Mouse (Mus musculus) T-cell, adult 2 months (primary cell): ENCODE results near the gene Stk35.

Experiments
- DNase-seq: peaks from one replicate; pipeline ENCODE4 v3.0.0; 2022; ENCODE audit warnings: low spot score

The Stk35 gene

DNA sequence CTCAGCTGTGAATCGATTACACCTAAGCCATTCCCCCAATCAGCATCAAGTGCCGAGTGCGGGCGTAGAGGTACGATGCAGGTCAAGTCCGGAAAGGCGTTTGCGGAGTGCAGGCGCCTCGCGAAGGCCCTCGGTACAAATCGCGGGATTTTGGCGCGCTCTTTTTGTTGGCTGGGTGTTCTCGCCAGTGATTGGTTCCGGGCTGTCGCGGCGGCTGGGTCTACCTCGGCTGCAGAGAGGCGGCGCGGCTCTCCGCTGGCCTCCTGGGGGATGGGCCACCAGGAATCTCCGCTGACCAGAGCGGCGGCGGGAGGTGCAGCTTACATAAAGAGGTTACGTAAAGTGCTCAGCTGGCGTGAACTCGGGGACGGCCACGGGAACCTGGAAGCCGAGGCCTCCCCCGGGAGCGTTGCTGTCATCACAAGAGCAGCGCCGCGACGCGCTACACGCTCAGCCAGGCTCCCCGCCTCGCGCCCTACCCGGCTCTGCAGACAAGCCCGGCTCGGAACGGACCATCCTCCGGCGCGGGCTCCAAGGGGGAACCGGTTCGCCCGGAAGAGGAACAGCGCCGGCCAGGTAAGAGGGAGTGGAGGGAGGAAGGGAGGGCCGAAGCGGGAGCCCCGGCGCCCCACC, at the start of gene Stk35:
Stk35 (plus strand) TSS at position 247 of the 633 bp plus-strand sequence.
- DNase-seq: peak; percentile 57

DNA sequence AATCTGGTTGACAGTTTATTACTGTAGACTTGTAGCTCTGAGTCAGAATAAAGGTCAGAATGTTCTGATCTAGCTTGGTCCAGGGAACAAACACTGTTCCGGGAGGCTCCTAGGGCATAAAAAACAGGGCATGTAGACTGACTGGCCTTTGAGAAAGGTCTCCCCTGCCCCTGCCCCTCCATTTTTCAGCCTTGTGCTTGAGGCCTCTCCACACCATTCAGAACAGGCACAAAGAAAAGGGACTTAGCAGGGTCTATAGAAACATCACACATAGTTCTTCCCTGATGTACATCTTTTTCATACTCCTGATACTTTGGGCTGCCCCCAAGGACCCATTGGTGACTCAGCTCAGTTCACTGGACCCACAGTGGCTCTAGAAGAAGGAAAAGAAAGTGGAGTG, 18.3 kb upstream of the Stk35 start:
- DNase-seq: no peak

DNA sequence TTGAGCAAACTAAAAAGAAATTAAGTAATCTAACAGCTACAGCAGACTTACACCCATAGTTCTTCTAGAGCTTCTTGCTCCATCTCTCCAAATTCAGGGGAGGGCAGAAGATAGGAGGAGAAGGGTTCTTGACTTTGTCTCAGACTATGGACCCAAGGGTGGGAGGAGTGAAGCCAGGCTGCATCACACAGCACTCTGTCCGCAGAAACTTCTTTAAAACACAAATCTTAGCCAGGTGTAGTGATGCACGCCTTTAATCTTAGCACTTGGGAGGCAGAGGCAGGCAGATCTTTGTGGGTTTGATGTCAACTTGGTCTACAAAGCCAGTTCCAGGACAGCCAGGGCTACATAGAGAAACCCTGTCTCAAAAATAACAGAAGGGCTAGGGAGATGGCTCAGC, 3.8 kb upstream of the Stk35 start:
- no peak for DNase-seq

DNA sequence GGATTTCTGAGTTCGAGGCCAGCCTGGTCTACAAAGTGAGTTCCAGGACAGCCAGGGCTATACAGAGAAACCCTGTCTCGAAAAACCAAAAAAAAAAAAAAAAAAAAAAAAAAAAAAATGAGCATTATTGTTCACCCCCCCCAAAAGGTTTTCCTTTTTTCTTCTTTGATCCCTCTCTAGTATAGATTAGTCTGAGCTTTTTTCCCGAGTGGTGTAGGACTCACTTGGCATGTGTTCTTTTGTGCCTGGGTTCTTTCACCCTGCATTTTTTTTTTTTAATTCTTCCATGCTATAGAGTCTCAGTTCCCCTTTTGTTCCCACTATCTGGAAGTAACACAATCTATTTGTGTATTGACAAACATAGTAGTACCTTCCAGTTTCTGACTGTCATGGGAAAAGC, 2.6 kb upstream of the Stk35 start:
- DNase-seq: no peak

DNA sequence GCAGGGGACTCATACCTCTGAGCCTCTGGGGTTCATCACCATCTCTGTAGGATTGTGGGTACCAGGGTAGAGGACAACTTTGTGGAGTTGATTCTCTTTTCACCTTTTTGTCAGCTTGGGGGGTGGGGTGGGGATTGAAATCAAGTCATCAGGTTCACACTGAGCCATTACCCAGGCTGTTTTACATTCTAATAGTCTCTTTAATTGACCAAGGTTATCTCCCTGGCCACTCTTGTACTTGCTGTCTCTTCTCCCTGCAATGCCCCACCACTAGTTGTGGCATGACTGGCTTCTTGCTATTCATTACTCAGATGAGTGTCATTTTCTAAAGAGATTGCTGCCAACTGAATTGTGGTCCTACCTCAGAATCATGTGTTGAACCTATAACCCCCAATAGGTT, 1.9 kb upstream of the Stk35 start:
- DNase-seq: no peak

DNA sequence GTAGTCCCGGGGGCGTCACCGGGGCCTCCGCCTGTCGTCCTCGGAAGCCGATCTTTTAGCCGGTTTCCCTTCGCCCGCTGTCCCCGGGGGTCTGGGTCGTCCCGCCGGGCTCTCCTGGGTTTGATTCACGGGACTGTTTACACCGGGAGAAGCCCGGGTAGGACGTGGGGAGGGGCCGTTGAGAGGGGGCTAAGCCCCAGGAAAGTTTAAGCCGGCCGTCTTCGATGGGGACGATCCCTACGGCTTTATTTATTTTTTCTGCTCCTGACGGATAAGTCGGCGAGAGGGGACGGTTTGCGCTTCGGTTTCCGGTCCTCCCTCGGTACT, 550 bp downstream of the Stk35 start:
- no peak for DNase-seq

DNA sequence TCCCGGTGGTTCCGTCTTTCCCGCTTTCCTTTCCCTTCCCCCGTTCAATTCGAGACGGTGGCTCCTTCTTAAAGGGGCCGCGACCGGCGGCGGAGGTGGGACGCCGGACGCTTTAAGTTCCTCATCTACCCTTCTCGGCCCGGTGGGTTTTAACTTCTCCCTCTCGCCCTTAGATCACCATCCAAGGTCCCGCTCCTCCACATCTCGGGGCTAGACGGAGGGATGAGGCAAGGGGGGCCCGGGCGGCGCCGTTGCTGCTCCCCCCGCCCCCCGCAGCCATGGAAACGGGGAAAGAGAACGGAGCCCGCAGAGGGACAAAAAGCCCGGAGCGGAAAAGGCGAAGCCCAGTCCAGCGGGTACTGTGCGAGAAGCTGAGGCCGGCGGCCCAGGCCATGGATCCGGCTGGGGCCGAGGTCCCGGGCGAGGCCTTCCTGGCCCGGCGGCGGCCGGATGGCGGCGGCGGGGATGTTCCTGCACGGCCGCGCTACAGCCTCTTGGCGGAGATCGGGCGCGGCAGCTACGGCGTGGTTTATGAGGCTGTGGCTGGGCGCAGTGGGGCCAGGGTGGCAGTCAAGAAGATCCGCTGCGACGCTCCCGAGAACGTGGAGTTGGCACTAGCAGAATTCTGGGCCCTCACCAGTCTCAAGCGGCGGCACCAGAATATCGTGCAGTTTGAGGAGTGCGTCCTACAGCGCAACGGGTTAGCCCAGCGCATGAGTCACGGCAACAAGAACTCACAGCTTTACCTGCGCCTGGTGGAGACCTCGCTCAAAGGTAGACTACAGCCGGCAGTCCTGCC, 1.1 kb downstream of the Stk35 start:
- peak; percentile 72 for DNase-seq

DNA sequence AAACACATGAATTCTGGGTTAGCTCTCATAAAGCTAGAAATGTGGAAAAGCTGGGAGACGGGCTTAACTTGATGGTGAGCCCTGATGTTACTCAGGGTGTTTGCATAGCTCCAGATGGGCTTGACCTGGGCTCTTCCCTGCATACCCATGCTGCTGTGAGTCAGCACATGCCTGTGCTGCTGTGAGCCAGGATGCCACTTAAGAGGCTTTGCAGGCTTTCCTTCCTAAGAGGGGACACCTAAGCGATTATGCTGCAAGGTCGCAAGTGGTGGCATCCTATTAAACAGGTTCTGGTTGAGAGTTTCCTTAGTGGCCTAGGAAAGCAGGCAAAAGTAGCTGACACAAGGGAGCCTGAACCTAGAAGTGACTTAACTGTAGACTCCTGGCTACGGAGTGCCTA, 5.2 kb downstream of the Stk35 start:
- DNase-seq: no peak

DNA sequence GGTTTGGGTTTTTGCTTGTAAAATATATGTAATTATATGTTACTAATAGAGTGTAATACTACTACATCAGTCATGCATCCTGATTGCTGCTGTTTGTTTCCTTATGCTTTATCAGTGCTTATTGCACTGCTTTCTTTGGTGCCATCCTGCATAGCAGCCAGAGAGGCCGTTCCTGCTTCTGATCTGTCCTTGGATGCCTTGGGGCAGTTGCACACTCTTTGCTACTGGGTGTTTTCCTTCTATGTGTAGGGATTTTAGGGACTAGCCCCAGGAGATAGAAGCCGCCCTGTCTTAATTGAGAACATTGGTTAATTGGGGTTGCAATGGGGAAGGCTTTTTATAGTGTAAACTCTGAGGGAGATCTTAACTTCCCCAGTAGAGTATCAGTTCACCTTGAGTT, 6.2 kb downstream of the Stk35 start:
- no peak for DNase-seq

DNA sequence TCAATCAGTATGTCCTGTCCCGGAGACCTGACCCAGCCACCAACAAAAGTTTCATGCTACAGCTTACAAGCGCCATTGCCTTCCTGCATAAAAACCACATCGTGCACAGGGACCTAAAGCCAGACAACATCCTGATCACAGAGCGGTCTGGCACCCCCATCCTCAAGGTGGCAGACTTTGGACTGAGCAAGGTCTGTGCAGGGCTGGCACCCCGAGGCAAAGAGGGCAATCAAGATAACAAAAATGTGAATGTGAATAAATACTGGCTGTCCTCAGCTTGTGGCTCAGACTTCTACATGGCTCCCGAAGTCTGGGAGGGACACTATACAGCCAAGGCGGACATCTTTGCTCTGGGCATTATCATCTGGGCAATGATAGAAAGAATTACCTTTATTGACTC, 10.2 kb downstream of the Stk35 start:
- no peak for DNase-seq

DNA sequence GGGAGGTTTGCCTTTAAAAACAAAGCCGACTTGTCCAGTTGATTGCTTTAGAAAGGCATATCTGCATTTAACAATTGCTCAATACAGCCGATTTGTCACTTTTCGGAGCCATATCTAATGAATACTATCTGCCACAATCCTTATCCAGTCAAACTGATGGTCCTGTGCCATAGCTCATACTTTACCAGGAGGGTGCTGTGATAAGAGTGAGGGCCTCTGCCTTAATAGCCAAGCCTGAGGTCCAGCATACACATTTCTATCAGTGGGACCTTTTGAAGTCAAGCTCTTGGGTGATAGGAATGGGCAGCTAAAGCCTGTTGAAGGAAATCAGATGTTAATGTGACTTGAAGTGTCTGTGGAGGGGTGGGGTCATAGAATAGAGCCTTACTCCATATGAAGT, 13.7 kb downstream of the Stk35 start:
- no peak for DNase-seq

DNA sequence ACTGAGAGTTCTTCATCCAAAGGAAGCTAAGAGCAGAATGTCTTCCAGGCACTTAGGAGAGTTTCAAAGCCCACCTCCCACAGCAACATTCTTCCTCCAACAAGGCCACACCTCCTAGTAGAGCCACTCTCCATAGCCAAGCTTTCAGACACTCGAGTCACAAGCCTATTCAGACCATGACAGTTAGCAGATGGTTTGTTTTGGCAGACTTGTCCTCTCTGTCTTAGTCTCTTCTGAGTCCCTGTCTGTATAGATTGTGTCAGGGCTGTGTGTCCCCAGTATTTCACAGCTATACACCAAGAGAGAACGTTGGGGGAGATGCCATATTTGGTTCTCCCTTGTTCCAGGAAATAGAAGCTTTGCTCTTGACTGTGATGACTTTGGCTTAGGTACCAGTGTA, 14.8 kb downstream of the Stk35 start:
- no peak for DNase-seq

DNA sequence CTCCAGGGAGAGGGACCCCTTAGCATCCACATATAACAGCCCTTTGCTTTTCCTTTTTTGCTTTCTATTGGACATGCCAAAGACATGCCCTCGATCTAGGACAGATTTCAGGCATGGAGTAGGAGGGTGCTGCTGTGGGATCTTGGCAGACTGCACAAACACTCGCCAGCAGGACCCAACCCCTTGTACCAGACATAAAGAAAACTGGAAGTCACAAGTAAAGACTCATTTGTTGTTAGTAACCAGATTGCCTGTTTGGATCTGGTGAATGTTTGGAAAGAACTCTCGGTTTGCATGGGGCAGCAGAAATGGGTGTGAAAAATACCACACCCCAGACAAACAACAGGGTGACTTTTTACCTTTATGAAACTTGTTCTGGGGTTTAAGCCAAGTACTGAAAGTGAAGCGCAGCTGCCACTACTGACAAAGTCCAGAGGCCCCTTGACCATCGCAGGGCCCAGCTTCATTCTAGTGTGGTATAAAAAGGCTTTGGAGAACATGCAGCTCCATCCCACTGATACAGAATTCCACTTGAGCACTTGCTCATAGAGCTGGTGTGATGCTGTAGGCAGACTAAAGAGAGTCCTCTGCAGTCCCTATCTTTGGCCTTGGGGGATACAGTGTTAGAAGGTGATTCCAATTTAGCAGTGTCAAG, 17.4 kb downstream of the Stk35 start:
- no peak for DNase-seq

DNA sequence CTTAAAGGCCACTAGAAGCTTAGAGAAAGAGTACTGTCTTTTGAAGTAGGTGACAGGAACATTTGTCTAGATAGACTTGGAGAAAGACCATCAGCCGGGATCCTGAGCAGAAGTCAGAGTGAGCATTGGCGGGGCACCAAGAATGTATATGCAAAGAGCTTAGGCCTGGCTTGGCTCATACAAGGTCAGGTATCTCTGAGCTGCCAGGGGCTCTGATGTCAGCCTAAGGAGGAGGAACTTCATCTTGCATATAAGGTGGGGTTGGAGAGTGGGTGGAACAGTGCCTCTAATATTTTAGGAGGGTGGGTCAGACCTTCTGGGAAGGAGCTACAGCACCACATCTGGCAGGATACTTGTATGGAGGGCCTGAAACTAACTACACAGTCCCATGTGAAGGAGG, 18.6 kb downstream of the Stk35 start:
- no peak for DNase-seq

DNA sequence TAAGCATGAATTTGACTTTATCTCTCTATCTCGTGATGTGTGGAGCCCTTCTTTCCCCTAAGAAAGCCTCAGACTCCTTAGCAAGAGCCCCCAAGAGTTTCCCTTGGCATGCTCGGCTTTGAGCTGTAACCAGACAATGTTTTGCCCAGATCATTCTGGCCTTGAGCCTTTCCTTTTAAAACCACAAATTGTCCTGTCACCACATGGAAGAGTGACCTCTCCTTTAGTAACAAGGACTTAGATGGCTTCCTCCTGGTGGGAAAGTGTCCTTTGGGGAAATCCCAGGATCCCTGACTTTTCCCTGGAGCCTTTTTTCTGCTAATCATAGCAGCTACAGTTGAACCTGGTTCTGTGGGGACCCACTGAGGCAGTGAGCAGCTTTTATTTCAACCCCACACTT, 19.2 kb downstream of the Stk35 start:
- DNase-seq: no peak

DNA sequence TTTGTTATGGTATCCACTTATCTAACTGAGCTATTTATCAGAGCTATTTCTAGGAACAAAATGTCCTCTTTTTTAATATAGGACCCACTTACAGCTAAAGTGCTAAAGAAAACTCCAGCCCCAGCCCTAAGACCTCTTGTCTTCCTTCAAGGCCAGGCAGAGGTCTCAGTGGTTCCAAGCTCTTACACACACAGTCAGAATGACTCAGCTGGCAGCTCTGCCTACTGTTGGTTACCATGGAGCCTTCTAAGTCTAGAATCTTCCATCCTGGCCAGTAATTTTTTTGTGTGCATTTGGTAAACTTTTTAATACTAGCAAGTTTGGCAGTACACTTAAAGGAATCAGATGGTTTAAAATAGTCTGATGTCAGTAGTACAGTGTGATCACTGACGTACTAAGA, 19.6 kb downstream of the Stk35 start:
- no peak for DNase-seq

DNA sequence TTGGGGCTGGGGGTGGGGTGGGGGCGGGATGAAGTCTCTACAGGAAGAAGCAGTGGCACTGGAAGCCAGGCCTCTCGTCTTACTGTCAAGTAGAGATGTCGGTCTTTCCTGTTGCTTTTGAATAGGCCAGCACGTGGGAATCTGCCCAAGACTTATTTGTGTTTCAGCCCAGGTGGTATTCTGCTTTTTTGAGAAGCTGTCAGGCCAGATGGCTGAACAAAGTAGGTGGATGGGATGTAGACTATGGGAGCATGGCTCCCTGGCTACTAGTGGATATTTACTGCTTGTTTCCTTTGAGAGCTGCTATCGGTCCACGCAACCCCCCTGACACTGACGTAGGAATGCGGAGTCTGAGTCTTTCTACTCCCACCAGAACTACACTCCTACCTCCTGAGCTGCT, 20.7 kb downstream of the Stk35 start:
- no peak for DNase-seq

DNA sequence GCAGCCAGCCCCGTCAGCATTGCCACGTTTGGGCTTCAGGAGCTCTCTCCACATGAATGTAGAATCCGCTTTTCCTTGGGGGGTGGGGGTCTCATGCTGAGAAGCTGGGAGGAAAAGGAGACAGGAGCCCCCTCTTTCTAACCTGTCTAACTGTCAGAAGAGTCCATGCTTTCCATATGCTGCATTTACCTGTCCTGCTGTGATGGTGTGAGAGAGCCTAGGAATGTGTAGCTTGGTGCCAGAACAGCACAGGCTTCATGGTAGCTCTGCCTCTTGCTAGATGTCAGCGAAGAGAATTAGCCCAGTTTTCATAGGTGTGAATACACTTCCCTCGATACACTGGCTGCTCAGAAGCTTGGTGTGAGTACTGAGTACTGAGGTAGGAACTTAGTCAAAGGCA, 21.3 kb downstream of the Stk35 start:
- no peak for DNase-seq

DNA sequence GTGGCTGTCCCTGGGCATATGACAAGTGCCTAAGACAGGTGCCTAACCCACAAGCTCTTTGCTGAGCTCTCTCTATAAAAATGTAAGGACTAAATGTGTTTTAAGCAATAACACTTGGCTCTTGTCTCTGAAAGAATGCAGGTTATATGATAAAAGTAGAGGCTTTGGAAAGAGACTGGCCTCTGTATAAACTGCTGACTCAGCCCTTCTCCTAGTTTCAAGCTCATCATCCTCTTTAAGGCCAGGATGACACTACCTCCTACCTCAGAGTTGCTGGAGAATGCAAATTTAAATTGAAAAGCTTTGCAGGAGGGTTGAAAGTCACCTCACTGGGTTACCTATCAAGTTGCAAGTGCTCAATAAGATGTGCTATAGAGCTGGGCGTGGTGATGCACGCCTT, 23.0 kb downstream of the Stk35 start:
- no peak for DNase-seq

DNA sequence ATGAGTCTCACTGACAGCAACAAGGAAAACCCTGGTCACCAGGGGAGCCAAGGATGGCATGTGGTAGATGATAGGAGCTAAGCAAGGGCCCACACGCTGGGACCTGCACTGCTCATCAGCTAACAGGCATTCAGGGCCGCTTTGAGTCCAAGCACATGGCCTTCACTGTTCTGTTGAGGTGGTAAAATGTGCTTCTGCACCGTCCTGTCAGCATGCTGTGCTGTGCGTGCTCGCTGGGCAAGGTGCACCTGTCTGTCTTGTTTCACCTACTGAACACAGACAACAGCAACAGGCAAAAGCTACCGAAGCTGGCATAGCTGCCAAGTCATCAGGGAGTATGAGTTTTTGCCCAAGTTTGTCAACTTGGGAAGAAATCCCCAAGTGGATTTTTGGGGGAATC, 23.9 kb downstream of the Stk35 start:
- DNase-seq: no peak

DNA sequence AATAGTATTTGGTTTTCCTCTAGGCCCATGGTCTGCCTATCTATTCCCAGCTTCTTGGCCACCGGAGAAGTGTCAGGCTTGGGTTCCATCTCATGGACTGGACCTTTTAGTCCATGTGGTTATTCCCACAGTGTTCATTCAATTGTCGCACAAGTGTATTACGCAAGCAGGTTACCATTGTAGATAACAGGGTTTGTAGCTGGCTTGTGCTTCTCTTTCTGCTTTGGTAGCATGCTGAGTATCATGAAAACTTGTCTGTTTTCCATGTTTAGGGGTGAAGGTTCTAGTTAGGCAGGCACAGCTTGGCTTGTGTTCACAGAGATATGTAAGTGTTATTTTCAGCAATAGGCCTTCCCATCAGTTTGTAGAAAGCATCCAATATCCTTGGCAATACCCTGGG, 25.8 kb downstream of the Stk35 start:
- DNase-seq: no peak

DNA sequence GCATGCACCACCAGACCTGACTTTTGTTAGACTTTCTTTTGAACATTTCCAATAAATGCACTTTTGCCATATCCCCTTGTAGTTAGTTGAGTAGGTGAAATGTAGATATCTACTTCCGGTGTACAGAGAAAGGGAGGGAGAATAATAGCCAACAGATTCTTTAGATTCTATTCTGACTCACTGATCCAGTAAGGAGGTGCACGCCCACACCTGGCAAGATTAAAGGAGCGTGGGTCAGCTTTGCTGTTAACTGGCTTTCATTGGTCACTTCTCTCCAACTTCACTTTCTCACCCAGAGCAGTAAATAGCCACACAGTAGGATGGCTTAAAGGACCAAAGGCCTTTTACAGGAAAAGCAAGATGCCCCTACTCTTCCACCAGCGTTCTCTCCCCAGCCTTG, 32.7 kb downstream of the Stk35 start:
- DNase-seq: no peak

DNA sequence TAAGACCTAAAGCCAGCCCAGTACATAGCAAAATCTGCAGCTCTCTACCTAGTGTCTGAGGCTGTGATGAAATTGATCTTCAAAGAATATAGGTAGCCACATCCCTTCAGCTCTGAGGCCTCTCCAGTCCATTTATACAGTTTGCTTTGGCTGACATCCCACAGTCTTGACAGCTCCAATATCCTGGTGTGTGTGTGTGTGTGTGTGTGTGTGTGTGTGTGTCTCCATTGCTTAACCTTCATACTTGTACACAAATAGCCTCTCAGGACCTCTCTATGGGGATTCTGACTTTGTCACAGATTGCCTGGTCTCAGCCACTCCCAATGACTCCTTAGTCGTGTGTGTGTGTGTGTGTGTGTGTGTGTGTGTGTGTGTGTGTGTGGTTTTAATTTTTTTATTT, 33.9 kb downstream of the Stk35 start:
- DNase-seq: no peak

DNA sequence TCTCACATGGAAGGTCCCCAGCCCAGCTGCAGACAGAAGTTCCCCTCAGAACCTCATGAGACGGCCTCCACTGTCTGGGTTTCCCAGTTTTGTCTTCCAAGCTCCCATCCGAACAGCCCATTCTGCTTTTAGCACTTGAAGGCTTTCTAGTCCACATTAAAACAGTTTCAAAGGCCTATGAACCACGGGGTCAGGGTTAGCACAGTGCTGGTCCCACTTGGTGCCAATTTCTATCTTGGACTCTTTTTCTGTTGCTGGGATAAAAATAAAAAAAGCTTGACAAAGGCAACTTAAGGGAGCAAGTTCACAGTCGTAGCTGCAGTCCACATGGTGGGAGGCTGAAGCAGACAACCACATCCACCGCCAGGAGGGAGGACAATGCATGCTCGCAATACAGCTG, 34.6 kb downstream of the Stk35 start:
- DNase-seq: no peak
